Mouse (Mus musculus) heart, adult 2 months (tissue): ENCODE data around the gene Sim1. TPM values are rescaled to one million over a fixed set of nuclear protein-coding genes. Genes with fewer than 3 reads are reported as not detected.

Source experiments
- DNase-seq, 2 experiments: peaks; one replicate each; pipeline ENCODE4 v3.0.0; 2021
- H3K27ac ChIP-seq: fragments of 200-600 bp; 2 replicates; pipeline ENCODE4 v1.8.1; 2022
- H3K27me3 ChIP-seq: fragments of 200-500 bp; 2 replicates; pipeline ENCODE4 v1.6.1; 2012; ENCODE audit warnings: mild to moderate bottlenecking, low read length, inconsistent platforms, mixed read lengths; ENCODE audit not compliant: control insufficient read depth, insufficient read depth
- H3K36me3 ChIP-seq: fragments of 200-500 bp; 2 replicates; pipeline ENCODE4 v1.6.1; 2012; ENCODE audit warnings: low read length, inconsistent platforms; ENCODE audit not compliant: control insufficient read depth, insufficient read depth
- H3K4me1 ChIP-seq: fragments of 200-500 bp; 2 replicates; pipeline ENCODE4 v1.6.1; 2011; ENCODE audit warnings: low read length; ENCODE audit not compliant: control insufficient read depth, insufficient read depth
- H3K4me3 ChIP-seq: fragments of 200-600 bp; 2 replicates; pipeline ENCODE4 v1.8.1; 2022
- H3K79me2 ChIP-seq: fragments of 200-500 bp; replicated peaks from 2 replicates; pipeline ENCODE4 v1.6.1; 2012; ENCODE audit warnings: mild to moderate bottlenecking, inconsistent platforms, low read length, moderate library complexity, mixed read lengths; ENCODE audit not compliant: control insufficient read depth, insufficient read depth
- H3K9ac ChIP-seq: fragments of 200-500 bp; 2 replicates; pipeline ENCODE4 v1.6.1; 2012; ENCODE audit warnings: low read depth, mild to moderate bottlenecking, control low read depth, inconsistent platforms, low read length, mixed read lengths
- CTCF ChIP-seq: fragments of 200-600 bp; IDR thresholded peaks from 2 replicates; pipeline ENCODE4 v1.8.1; 2022; ENCODE audit warnings: antibody characterized with exemption, mild to moderate bottlenecking, moderate library complexity
- EP300 ChIP-seq: fragments of 200-500 bp; IDR thresholded peaks from 2 replicates; pipeline ENCODE4 v1.6.1; 2011; ENCODE audit warnings: low read depth, low read length, control low read depth; ENCODE audit not compliant: insufficient read depth
- POLR2A ChIP-seq: fragments of 200-500 bp; IDR thresholded peaks from 2 replicates; pipeline ENCODE4 v1.6.1; 2011; ENCODE audit warnings: mild to moderate bottlenecking, low read depth, low read length, control low read depth; ENCODE audit not compliant: insufficient read depth
- WGBS: fragments of 180-500 bp; shearing (Covaris S2); methylation state at CpG from one replicate; pipeline ENCODE4 v1.1.7; 2018; 5-methylcytosine and 5-hydroxymethylcytosine counted together
- intact Hi-C: fragments of 180-260 bp; cut with DNase I; formaldehyde crosslinking; loops from one replicate; pipeline ENCODE4 v1.15.1; 2025
- polyA plus RNA-seq: library from polyadenylated mRNA; depleted of rRNA; stranded (reverse); fragments of >200 nt; gene quantifications from 2 replicates; pipeline ENCODE4 v1.2.3, GENCODE M21; 2012
- total RNA-seq, 2 experiments: library from RNA; stranded (reverse); gene quantifications; 2 replicates each; pipeline ENCODE4 v1.2.3; 2021

Gene Sim1
- total and polyA plus RNA-seq, 3 experiments, result not detected

- TF ChIP-seq CTCF (no peak), EP300 (no peak), POLR2A (no peak)
- Histone ChIP-seq H3K27me3 (no peaks in the 10 kb centered on the region), H3K27ac (no peak overlapping the region), H3K36me3 (no peaks in the 10 kb centered on the region), H3K4me3 (no peak overlapping the region), H3K9ac (no peak overlapping the region), H3K79me2 (no peaks in the 10 kb centered on the region), H3K4me1 (no peaks in the 10 kb centered on the region)
- intact Hi-C loops, result no loop called here
- WGBS, result 48% methylated on average over 1 of the region's 1 CpGs
- no peak for DNase-seq
These were observed 79.1 kb downstream of the Sim1 start for GRCm38 (mm10) chr10:50973625-50974024.

- H3K9ac ChIP-seq, result no peak overlapping the region
- H3K27me3 ChIP-seq, result no peaks in the 10 kb centered on the region
- no peak overlapping the region for H3K27ac ChIP-seq
- no peaks in the 10 kb centered on the region for H3K79me2 ChIP-seq
- H3K36me3 ChIP-seq, result no peaks in the 10 kb centered on the region
- no peak overlapping the region for H3K4me3 ChIP-seq
- TF ChIP-seq EP300, result no peak
- no peak for TF ChIP-seq POLR2A
- no peak for TF ChIP-seq CTCF
- intact Hi-C loops, result no loop called here
- 84% methylated on average over 3 of the region's 3 CpGs for WGBS
- no peaks in the 10 kb centered on the region for H3K4me1 ChIP-seq
- no peak for DNase-seq
These were observed 87.3 kb downstream of the Sim1 start for GRCm38 (mm10) chr10:50981849-50982248.

GRCm38 (mm10) chr10:50983620-50984019 lies 89.1 kb downstream of the Sim1 start:
- Histone ChIP-seq H3K9ac (no peak overlapping the region), H3K4me1 (no peaks in the 10 kb centered on the region), H3K4me3 (no peak overlapping the region), H3K36me3 (no peaks in the 10 kb centered on the region), H3K79me2 (no peaks in the 10 kb centered on the region), H3K27me3 (no peaks in the 10 kb centered on the region), H3K27ac (no peak overlapping the region)
- 91% methylated on average over 4 of the region's 4 CpGs for WGBS
- TF ChIP-seq EP300 (no peak), CTCF (no peak), POLR2A (no peak)
- intact Hi-C loops, result no loop called here
- no peak for DNase-seq

- no peak overlapping the region for H3K27ac ChIP-seq
- no peak overlapping the region for H3K4me3 ChIP-seq
- no peaks in the 10 kb centered on the region for H3K36me3 ChIP-seq
- no peaks in the 10 kb centered on the region for H3K4me1 ChIP-seq
- intact Hi-C loops, result no loop called here
- no peak overlapping the region for H3K9ac ChIP-seq
- no peaks in the 10 kb centered on the region for H3K79me2 ChIP-seq
- WGBS, result 75% methylated on average over 3 of the region's 3 CpGs
- DNase-seq, result no peak
- no peaks in the 10 kb centered on the region for H3K27me3 ChIP-seq
- TF ChIP-seq EP300, result no peak
- no peak for TF ChIP-seq POLR2A
- TF ChIP-seq CTCF, result no peak
These were observed 113.2 kb downstream of the Sim1 start for GRCm38 (mm10) chr10:51007798-51008197.

GRCm38 (mm10) chr10:51011391-51012150 lies 117.0 kb downstream of the Sim1 start:
- Histone ChIP-seq H3K27me3 (no peaks in the 10 kb centered on the region), H3K4me1 (no peaks in the 10 kb centered on the region), H3K36me3 (no peaks in the 10 kb centered on the region), H3K79me2 (no peaks in the 10 kb centered on the region), H3K4me3 (no peak overlapping the region), H3K27ac (no peak overlapping the region), H3K9ac (no peak overlapping the region)
- DNase-seq, result no peak
- intact Hi-C loops, result no loop called here
- no peak for TF ChIP-seq POLR2A
- WGBS, result 34% methylated on average over 8 of the region's 8 CpGs

GRCm38 (mm10) chr10:51014901-51015300 lies 120.3 kb downstream of the Sim1 start:
- Histone ChIP-seq H3K79me2 (no peaks in the 10 kb centered on the region), H3K36me3 (no peaks in the 10 kb centered on the region), H3K4me1 (no peaks in the 10 kb centered on the region), H3K4me3 (no peak overlapping the region), H3K27ac (no peak overlapping the region), H3K27me3 (no peaks in the 10 kb centered on the region), H3K9ac (no peak overlapping the region)
- no peak for DNase-seq
- intact Hi-C loops, result no loop called here
- 60% methylated on average over 2 of the region's 2 CpGs for WGBS
- no peak for TF ChIP-seq CTCF
- TF ChIP-seq POLR2A, result no peak
